Mouse (Mus musculus) ES-Bruce4 (cell line): ENCODE measurements around the gene Dtx1.

Source experiments
- CTCF ChIP-seq: IDR thresholded peaks from one replicate; pipeline ENCODE4 v1.8.1; 2011; ENCODE audit warnings: low read depth, low read length
- EP300 ChIP-seq: IDR thresholded peaks from 2 replicates; pipeline ENCODE4 v1.6.1; 2011; ENCODE audit warnings: low read depth, low read length; ENCODE audit not compliant: insufficient read depth
- POLR2A ChIP-seq: IDR thresholded peaks from one replicate; pipeline ENCODE4 v1.8.1; 2011; ENCODE audit warnings: low read length; ENCODE audit not compliant: insufficient read depth

- no peak for TF ChIP-seq POLR2A
- TF ChIP-seq CTCF, result peak; percentile 37
- TF ChIP-seq EP300, result no peak
Observed at GRCm38 (mm10) chr5:120631892-120632291, 79.8 kb downstream of the Dtx1 start.
